Mouse (Mus musculus): ENCODE data around the gene Dclk1. TPM values are rescaled to one million over a fixed set of nuclear protein-coding genes. Genes with fewer than 3 reads are reported as not detected.

The Dclk1 gene
- total and polyA plus RNA-seq, 3 experiments: 0.55 TPM; not detected in 2

GRCm38 (mm10) chr3:55531204-55532044, 289.3 kb downstream of the Dclk1 start:
- peaks cover 35% of the 10 kb centered on the region for H3K9me3 ChIP-seq (replicated peaks)
- no peak; the same call in 1 of the 2 replicates for ATAC-seq (ENCODE audit: extremely low read depth, insufficient number of reproducible peaks, low FRiP score, poor library complexity, severe bottlenecking)

GRCm38 (mm10) chr3:55532175-55532973, 290.2 kb downstream of the Dclk1 start:
- no peaks in the 10 kb centered on the region for H3K36me3 ChIP-seq (replicated peaks)
- H3K9me3 ChIP-seq (replicated peaks): peaks cover 36% of the 10 kb centered on the region
- DNase-seq (ENCODE audit: low spot score) (no peak), ATAC-seq (ENCODE audit: extremely low read depth, insufficient number of reproducible peaks, low FRiP score, poor library complexity, severe bottlenecking) (no peak)
- TF ChIP-seq TAL1 (conservative IDR thresholded peaks at IDR 0.05; ENCODE audit: low read depth, low read length) (no peak), CTCF (IDR thresholded peaks at IDR 0.05; ENCODE audit: low read depth, low read length) (no peak), POLR2AphosphoS5 (IDR thresholded peaks at IDR 0.05; ENCODE audit: insufficient replicate concordance, low read depth, low read length) (no peak), GATA2 (IDR thresholded peaks at IDR 0.05; ENCODE audit: borderline replicate concordance, low read depth, low read length) (no peak), GATA1 (IDR thresholded peaks at IDR 0.05; ENCODE audit: borderline replicate concordance, low read length) (no peak)
- no peak overlapping the region for H3K4me3 ChIP-seq (ENCODE audit: low read depth, low read length)
- H3K27me3 ChIP-seq (ENCODE audit: insufficient read depth, low read length): no peaks in the 10 kb centered on the region
- no peaks in the 10 kb centered on the region for H3K4me1 ChIP-seq (ENCODE audit: insufficient read depth, low read depth, low read length)

More at GRCm38 (mm10) chr3:55531204-55532044, 289.3 kb downstream of the Dclk1 start:
- Histone ChIP-seq H3K27me3 (ENCODE audit: insufficient read depth, low read length) (no peaks in the 10 kb centered on the region), H3K4me1 (ENCODE audit: insufficient read depth, low read depth, low read length) (no peaks in the 10 kb centered on the region), H3K4me3 (ENCODE audit: low read depth, low read length) (no peak overlapping the region), H3K36me3 (replicated peaks) (no peaks in the 10 kb centered on the region)
- DNase-seq (ENCODE audit: low spot score): no peak
- TF ChIP-seq GATA2 (IDR thresholded peaks at IDR 0.05; ENCODE audit: borderline replicate concordance, low read depth, low read length) (no peak), CTCF (IDR thresholded peaks at IDR 0.05; ENCODE audit: low read depth, low read length) (no peak), GATA1 (IDR thresholded peaks at IDR 0.05; ENCODE audit: borderline replicate concordance, low read length) (no peak), TAL1 (conservative IDR thresholded peaks at IDR 0.05; ENCODE audit: low read depth, low read length) (no peak), POLR2AphosphoS5 (IDR thresholded peaks at IDR 0.05; ENCODE audit: insufficient replicate concordance, low read depth, low read length) (no peak)

GRCm38 (mm10) chr3:55535591-55536200, 293.5 kb downstream of the Dclk1 start:
- DNase-seq (ENCODE audit: low spot score): no peak
- Histone ChIP-seq H3K4me1 (ENCODE audit: insufficient read depth, low read depth, low read length) (no peaks in the 10 kb centered on the region), H3K9me3 (replicated peaks) (peaks cover 33% of the 10 kb centered on the region), H3K36me3 (replicated peaks) (no peaks in the 10 kb centered on the region), H3K27me3 (ENCODE audit: insufficient read depth, low read length) (no peaks in the 10 kb centered on the region), H3K4me3 (ENCODE audit: low read depth, low read length) (no peak overlapping the region)
- no peak for TF ChIP-seq GATA1 (IDR thresholded peaks at IDR 0.05; ENCODE audit: borderline replicate concordance, low read length)
- no peak for TF ChIP-seq GATA2 (IDR thresholded peaks at IDR 0.05; ENCODE audit: borderline replicate concordance, low read depth, low read length)
- no peak for TF ChIP-seq TAL1 (conservative IDR thresholded peaks at IDR 0.05; ENCODE audit: low read depth, low read length)
- no peak for TF ChIP-seq CTCF (IDR thresholded peaks at IDR 0.05; ENCODE audit: low read depth, low read length)
- TF ChIP-seq POLR2AphosphoS5 (IDR thresholded peaks at IDR 0.05; ENCODE audit: insufficient replicate concordance, low read depth, low read length): no peak
- no peak for ATAC-seq (ENCODE audit: extremely low read depth, insufficient number of reproducible peaks, low FRiP score, poor library complexity, severe bottlenecking)

GRCm38 (mm10) chr3:55536901-55537300, 294.7 kb downstream of the Dclk1 start:
- H3K36me3 ChIP-seq (replicated peaks): no peaks in the 10 kb centered on the region
- DNase-seq (ENCODE audit: low spot score) (no peak), ATAC-seq (ENCODE audit: extremely low read depth, insufficient number of reproducible peaks, low FRiP score, poor library complexity, severe bottlenecking) (no peak)
- H3K9me3 ChIP-seq (replicated peaks): peaks cover 37% of the 10 kb centered on the region
- H3K4me3 ChIP-seq (ENCODE audit: low read depth, low read length): no peak overlapping the region
- H3K27me3 ChIP-seq (ENCODE audit: insufficient read depth, low read length): no peaks in the 10 kb centered on the region
- H3K4me1 ChIP-seq (ENCODE audit: insufficient read depth, low read depth, low read length): no peaks in the 10 kb centered on the region
- TF ChIP-seq POLR2AphosphoS5 (IDR thresholded peaks at IDR 0.05; ENCODE audit: insufficient replicate concordance, low read depth, low read length) (no peak), CTCF (IDR thresholded peaks at IDR 0.05; ENCODE audit: low read depth, low read length) (no peak), GATA2 (IDR thresholded peaks at IDR 0.05; ENCODE audit: borderline replicate concordance, low read depth, low read length) (no peak), GATA1 (IDR thresholded peaks at IDR 0.05; ENCODE audit: borderline replicate concordance, low read length) (no peak), TAL1 (conservative IDR thresholded peaks at IDR 0.05; ENCODE audit: low read depth, low read length) (no peak)

GRCm38 (mm10) chr3:55537714-55538113, 295.6 kb downstream of the Dclk1 start:
- no peak for DNase-seq (ENCODE audit: low spot score)
- Histone ChIP-seq H3K27me3 (ENCODE audit: insufficient read depth, low read length) (no peaks in the 10 kb centered on the region), H3K9me3 (replicated peaks) (peaks cover 36% of the 10 kb centered on the region), H3K4me1 (ENCODE audit: insufficient read depth, low read depth, low read length) (no peaks in the 10 kb centered on the region), H3K36me3 (replicated peaks) (no peaks in the 10 kb centered on the region), H3K4me3 (ENCODE audit: low read depth, low read length) (no peak overlapping the region)
- ATAC-seq (ENCODE audit: extremely low read depth, insufficient number of reproducible peaks, low FRiP score, poor library complexity, severe bottlenecking): no peak
- TF ChIP-seq GATA1 (IDR thresholded peaks at IDR 0.05; ENCODE audit: borderline replicate concordance, low read length) (no peak), GATA2 (IDR thresholded peaks at IDR 0.05; ENCODE audit: borderline replicate concordance, low read depth, low read length) (no peak), TAL1 (conservative IDR thresholded peaks at IDR 0.05; ENCODE audit: low read depth, low read length) (no peak), POLR2AphosphoS5 (IDR thresholded peaks at IDR 0.05; ENCODE audit: insufficient replicate concordance, low read depth, low read length) (no peak), CTCF (IDR thresholded peaks at IDR 0.05; ENCODE audit: low read depth, low read length) (no peak)
